Mouse (Mus musculus) brain, embryonic 14.5 days (tissue): ENCODE results near the gene Cachd1.

Experiments used
- CTCF ChIP-seq: fragments of 200-500 bp; IDR thresholded peaks from 2 replicates; pipeline ENCODE4 v1.5.1; 2012; ENCODE audit warnings: inconsistent platforms, mild to moderate bottlenecking, moderate library complexity, borderline replicate concordance; ENCODE audit not compliant: insufficient read depth, insufficient read length; ENCODE audit errors: extremely low read depth
- POLR2A ChIP-seq: fragments of 200-500 bp; IDR thresholded peaks from 2 replicates; pipeline ENCODE4 v1.6.1; 2012; ENCODE audit warnings: mild to moderate bottlenecking, inconsistent platforms, borderline replicate concordance; ENCODE audit not compliant: poor library complexity, insufficient read depth, insufficient read length, severe bottlenecking; ENCODE audit errors: extremely low read depth

- TF ChIP-seq CTCF (no peak), POLR2A (no peak)
Measured at GRCm38 (mm10) chr4:101000622-101001021, 224.1 kb downstream of the Cachd1 start.
